Mouse (Mus musculus): ENCODE measurements at regions not wholly inside any gene's neighbourhood (a gene's known extent, or its start where the extent isn't known, plus 50 kb on each side); places are given as distances from the start of the nearest gene placed in this dataset.
"Not testable (repeated sequence)": the region's sequence is repeated elsewhere in the genome, so short reads cannot be mapped to it uniquely, and the experiment has no call there.

- DNase-seq (ENCODE audit: low spot score): no peak
These were observed 157.4 kb downstream of the Prdm2 start for GRCm38 (mm10) chr4:143055371-143055770.

- no peak for DNase-seq (ENCODE audit: low spot score)
These were observed 159.8 kb downstream of the Prdm2 start for GRCm38 (mm10) chr4:143053029-143053428.

GRCm38 (mm10) chr4:143051205-143051604 lies 161.6 kb downstream of the Prdm2 start:
- DNase-seq (ENCODE audit: low spot score): no peak

- DNase-seq (ENCODE audit: low spot score): no peak
These were observed 167.6 kb downstream of the Prdm2 start for GRCm38 (mm10) chr4:143045245-143045644.

GRCm38 (mm10) chr4:143042806-143043205 lies 170.0 kb downstream of the Prdm2 start:
- no peak for DNase-seq (ENCODE audit: low spot score)

GRCm38 (mm10) chr4:143038626-143039025 lies 174.2 kb downstream of the Prdm2 start:
- no peak for DNase-seq (ENCODE audit: low spot score)

GRCm38 (mm10) chr4:143036704-143037103 lies 176.1 kb downstream of the Prdm2 start:
- DNase-seq (ENCODE audit: low spot score): no peak

- DNase-seq (ENCODE audit: low spot score): not testable (repeated sequence)
These were observed 177.7 kb downstream of the Prdm2 start for GRCm38 (mm10) chr4:143035089-143035488.

GRCm38 (mm10) chr4:143034324-143034723 lies 178.5 kb downstream of the Prdm2 start:
- not testable (repeated sequence) for DNase-seq (ENCODE audit: low spot score)

GRCm38 (mm10) chr4:143029813-143030212 lies 183.0 kb downstream of the Prdm2 start:
- not testable (repeated sequence) for DNase-seq (ENCODE audit: low spot score)

- peak; percentile 26 for DNase-seq (ENCODE audit: low spot score)
These were observed 185.5 kb downstream of the Prdm2 start for GRCm38 (mm10) chr4:143027292-143027691.

GRCm38 (mm10) chr4:143021242-143021881 lies 191.4 kb downstream of the Prdm2 start:
- no peak for DNase-seq (ENCODE audit: low spot score)

GRCm38 (mm10) chr4:143020658-143021057 lies 192.1 kb downstream of the Prdm2 start:
- DNase-seq (ENCODE audit: low spot score): no peak

GRCm38 (mm10) chr4:143012900-143013299 lies 199.9 kb downstream of the Prdm2 start:
- no peak for DNase-seq (ENCODE audit: low spot score)

- DNase-seq (ENCODE audit: low spot score): no peak
These were observed 210.8 kb downstream of the Prdm2 start for GRCm38 (mm10) chr4:143001961-143002360.

- no peak for DNase-seq (ENCODE audit: low spot score)
These were observed 211.3 kb downstream of the Prdm2 start for GRCm38 (mm10) chr4:143001486-143001885.

GRCm38 (mm10) chr4:142996406-142996805 lies 216.4 kb downstream of the Prdm2 start:
- DNase-seq (ENCODE audit: low spot score): no peak

GRCm38 (mm10) chr4:142991401-142991800 lies 221.4 kb downstream of the Prdm2 start:
- DNase-seq (ENCODE audit: low spot score): no peak

- DNase-seq (ENCODE audit: low spot score): no peak
These were observed 223.6 kb downstream of the Prdm2 start for GRCm38 (mm10) chr4:142989175-142989574.

GRCm38 (mm10) chr4:142983295-142983624 lies 229.5 kb downstream of the Prdm2 start:
- no peak for DNase-seq (ENCODE audit: low spot score)

- DNase-seq (ENCODE audit: low spot score): no peak
These were observed 230.1 kb downstream of the Prdm2 start for GRCm38 (mm10) chr4:142982585-142983294.

GRCm38 (mm10) chr4:142975620-142976019 lies 237.2 kb downstream of the Prdm2 start:
- DNase-seq (ENCODE audit: low spot score): no peak

GRCm38 (mm10) chr4:142970040-142970439 lies 242.8 kb downstream of the Prdm2 start:
- DNase-seq (ENCODE audit: low spot score): no peak

- no peak for DNase-seq (ENCODE audit: low spot score)
These were observed 245.2 kb downstream of the Prdm2 start for GRCm38 (mm10) chr4:142967604-142968003.

Data from urinary bladder, adult 2 months (tissue).